Mouse (Mus musculus): ENCODE results near the gene Nipbl. TPM values are rescaled to one million over a fixed set of nuclear protein-coding genes. Genes with fewer than 3 reads are reported as not detected.
A peak's percentile ranks its signal among the peaks of the same experiment; 100 is the strongest.
"Not testable (repeated sequence)": the region's sequence is repeated elsewhere in the genome, so short reads cannot be mapped to it uniquely, and the experiment has no call there.

The Nipbl gene
- 10 to 100 TPM; 38.2 to 46.9 TPM for total RNA-seq (2021)
- long read RNA-seq, experiment 1, partial matches to known transcripts: 4 of 7 reads
- long read RNA-seq, experiment 1, other reads (novel, unspliced or antisense): 3 of 7 reads
- long read RNA-seq, experiment 2, partial matches to known transcripts: 6 of 7 reads
- long read RNA-seq, experiment 2, other reads (novel, unspliced or antisense): 1 of 7 reads

DNA sequence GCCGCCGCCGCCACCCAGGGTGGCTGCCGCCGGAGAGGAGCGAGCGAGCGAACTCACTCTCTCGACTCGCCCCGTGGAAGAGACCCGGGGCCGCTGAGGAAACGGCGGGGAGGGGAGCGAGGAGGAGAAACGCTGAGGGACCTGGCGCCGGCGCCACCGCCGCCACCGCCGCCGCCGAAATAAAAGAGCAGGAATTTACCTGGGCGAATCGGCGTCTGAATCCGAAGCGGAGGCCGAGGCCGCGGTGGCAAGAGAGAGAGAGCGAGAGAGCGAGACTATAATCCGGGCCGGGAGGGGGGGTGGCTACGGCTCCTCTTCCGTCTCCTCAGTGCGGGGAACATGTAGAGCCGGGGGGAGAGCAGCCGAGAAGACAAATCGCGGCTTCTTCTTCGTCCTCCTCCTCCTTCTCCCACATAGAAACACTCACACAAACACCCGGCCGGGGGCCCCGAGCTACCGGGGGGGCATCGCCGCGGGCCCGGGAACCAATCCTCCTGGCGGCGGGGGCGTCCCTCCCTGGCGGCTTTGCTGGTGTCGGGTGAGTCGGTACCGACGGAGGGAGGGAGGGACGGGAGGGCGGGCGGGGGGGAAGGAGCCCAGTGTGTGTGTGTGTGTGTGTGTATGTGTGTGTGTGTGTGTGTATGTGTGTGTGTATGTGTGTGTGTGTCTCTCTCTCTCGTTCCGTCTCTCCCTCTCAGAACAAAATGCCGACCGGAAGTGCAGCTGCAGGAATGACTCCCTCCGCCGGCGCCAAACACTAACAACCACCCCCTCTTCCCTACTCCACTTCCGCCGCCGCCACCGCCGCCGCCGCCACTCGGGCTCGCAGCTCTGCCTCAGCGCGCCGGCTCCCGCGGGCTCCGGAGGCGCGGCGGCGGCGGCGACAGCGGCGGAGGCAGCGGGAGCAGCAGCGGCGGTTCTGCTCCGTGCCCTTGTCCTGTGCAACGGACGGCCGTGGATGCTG is at the start of gene Nipbl:
Nipbl (minus strand) TSS at position 538 of the 964 bp plus-strand sequence.
- DNase-seq: peak; percentile 93

GRCm38 (mm10) chr15:8485261-8485660 is 41.0 kb upstream of the Nipbl start:
- DNase-seq: no peak

- no peak for DNase-seq
These were observed 24.8 kb upstream of the Nipbl start for GRCm38 (mm10) chr15:8469006-8469575.

GRCm38 (mm10) chr15:8463521-8463920 is 19.3 kb upstream of the Nipbl start:
- no peak for DNase-seq

DNA sequence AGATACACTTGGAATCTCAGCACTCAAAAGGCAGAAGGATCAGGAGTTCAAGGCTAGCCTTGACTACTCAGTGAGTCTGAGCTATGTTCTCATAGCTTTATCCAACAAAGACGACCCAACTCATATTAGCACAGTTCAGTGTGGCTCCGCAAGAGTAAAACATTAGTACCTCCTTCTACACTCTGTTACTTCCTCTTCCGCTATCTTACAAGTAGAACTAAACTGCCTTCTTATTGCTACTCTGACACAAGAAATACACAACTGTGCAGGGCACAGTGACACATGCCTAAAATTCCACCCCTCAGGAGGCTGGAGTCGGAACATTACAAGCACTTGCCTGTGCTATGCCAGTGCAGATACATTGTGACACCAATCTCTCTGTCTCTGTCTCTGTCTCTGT is 18.5 kb upstream of the Nipbl start:
- no peak for DNase-seq

DNA sequence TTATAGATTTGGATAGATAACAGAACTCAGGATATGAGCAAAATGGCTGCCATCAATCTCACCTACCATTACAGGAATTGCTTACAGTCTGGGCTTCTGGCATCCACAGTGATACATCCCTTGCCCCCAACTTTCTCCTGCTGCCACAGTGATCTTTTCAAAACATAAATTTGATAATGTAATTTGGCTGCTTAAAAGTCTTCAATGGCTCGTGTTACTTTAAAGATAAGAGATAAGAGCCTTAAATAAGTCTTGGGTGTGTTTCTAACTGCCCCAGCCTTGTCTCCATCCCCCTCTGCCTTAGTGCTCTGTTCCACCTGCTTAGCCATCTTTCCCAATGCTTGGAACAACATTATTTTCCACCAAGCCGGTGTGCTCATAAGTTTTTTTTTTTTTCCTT is 16.6 kb upstream of the Nipbl start:
- DNase-seq: no peak

GRCm38 (mm10) chr15:8459979-8460378 is 15.7 kb upstream of the Nipbl start:
- DNase-seq: no peak

DNA sequence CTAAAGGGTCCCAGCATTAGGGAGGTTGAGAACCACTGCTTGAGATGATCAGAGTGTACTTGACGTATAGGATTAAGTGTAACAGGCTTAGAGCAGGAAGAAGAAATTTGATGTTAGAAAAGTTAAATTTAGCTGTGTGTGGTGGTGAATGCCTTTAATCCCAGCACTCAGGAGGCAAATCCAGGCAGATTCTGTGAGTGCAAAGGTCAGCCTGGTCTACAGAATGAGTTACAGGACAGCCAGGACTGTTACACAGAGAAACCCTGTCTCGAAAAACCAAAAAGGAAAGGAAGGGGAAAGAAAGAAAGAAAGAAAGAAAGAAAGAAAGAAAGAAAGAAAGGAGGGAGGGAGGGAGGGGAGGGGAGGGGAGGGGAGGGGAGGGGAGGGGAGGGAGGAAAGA is 12.0 kb upstream of the Nipbl start:
- not testable (repeated sequence) for DNase-seq

- no peak for DNase-seq
These were observed 11.2 kb upstream of the Nipbl start for GRCm38 (mm10) chr15:8455486-8455885.

DNA sequence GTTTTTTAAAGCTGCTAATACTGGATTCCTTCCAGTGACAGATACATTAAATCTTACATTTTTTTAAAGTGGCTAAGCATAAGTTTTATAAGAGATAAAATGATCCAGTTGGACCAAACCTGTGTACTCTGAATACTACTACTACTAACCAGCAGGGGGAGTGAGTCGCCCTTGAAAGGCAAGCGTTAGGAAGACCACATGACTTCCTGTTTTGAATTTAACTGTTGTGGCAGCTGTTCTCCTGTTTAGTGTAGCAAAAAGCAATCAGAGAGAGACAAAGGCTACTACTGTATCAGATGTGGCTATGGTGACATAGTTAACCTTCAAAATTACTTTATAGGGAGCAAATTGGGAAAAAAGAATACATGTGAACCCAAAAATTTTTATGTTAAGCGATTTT is 6.8 kb upstream of the Nipbl start:
- DNase-seq: peak; percentile 46

DNA sequence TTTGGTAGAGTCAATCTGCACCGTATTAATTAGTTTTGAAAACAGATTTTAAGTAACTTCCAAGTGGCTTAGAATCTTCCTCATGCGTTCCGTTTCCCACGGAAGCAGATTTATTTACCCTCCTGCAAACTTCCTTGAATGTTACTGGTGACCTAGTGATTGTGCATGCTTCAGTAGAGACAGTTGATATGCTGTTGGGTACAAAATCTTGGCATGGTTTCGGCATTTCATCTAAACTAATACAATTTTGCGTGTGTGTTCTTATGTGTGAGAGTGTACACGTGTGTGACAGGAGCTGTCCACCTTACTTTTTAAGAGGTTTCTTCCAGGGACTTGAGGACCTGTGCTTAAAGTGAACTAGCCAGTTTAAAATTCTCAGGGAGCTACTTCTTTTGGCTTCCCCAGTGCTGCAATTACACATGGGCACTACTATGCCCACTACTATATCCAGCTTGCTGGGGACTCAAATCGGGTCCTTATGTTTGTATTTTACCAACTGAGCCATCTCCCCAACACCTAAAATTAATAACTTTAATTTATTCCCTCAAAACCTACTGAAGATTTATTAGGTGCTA is 3.0 kb upstream of the Nipbl start:
- no peak for DNase-seq

- DNase-seq: peak; percentile 43
These were observed 2.2 kb upstream of the Nipbl start for GRCm38 (mm10) chr15:8446435-8446834.

DNA sequence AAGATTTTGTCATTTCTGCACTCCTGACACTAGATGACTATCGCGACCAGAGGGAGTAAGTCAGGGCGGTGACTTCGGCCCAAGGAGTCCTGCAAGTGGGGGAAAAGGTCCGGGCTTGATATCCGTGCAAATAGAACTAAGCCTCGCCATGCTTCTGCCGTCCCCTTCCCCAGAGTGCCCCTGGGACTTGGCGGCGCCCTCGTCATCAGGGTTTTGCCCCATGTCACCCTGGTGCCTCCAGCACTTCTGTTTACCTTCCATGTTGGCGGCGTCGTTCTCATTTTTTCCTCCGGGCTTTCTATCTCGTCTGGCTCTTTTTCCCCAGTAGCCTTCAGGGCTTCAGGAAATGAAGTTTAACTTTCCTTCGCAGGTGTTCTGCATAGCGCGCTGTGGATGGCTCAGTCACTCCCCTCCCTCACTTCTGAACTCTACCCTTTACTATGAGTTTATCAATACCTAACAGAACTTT is 1.7 kb upstream of the Nipbl start:
- DNase-seq: peak; percentile 42

- DNase-seq: peak; percentile 87
These were observed 781 bp upstream of the Nipbl start for GRCm38 (mm10) chr15:8444890-8445597.

DNA sequence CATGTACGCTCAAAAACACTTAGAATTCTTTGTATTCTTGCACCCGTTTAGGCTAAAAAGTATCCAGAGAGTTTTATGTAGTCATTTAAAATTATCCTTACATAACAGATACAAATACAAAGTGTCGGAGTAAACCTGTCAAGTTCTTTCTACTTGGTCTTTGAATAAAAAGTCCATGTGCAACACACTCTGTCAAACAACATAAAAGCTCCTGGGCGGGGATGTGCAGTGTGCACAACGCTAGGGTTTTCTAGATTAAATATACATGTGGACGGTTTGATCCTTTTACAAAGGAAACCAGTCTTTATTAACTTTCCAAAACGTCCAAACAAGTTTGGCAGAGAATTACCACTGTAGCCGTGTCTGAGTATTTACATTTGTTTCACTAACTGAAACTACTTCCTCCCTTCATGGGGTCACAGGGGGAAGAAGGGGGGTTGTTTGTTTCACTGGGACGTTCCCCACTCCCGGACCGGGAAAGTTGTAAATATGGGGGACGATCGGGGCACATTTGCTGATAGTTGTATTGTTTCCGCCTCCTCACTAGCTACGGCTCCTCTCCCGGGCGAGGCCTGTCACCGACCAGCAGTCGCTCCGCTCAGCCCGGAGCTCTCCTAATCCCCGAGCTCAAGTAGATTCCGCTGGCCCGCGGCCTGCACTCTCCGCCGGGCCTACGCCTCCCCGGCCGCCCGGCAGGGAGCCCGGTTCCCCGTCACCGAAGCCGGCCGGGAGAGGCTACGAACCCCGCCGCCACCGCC is 916 bp downstream of the Nipbl start:
- peak; percentile 78 for DNase-seq

DNA sequence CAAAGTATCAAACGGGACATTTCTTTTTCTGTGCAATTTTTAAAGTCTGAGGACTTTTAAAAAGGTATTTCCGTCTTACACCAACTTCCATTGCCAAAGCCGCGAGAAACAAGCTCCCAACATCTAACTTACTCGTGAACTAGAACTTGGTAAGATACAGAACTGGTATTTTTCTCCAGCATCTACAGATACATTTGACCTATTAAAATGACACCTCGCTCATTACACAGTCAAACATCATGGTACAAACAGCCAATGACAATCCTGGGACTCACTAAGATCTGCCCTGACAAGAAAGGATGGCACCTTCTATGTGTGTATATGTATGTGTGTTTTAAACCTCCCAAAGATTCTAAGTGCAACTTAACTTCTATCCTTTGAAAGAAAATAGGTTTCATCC is 1.5 kb downstream of the Nipbl start:
- no peak for DNase-seq

DNA sequence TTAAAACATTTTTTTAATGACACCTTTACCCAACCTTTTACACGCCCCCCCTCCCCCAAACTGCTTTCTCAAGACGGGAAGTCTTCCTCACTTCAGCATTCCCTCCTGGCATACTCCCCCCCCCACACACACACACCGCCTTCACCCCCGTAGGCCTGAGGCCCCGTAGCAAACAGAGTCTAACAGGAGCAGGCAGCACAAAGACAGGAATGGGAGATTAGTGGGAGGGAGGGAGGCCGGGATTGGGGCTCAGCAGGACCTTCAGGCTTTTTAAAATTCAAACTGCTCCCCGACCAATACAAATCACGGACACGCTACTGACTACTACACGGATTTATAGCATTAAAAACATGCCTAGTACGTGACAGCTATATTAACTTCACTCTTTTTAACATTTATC is 2.1 kb downstream of the Nipbl start:
- peak; percentile 53 for DNase-seq

- DNase-seq: no peak
These were observed 10.9 kb downstream of the Nipbl start for GRCm38 (mm10) chr15:8433239-8433947.

DNA sequence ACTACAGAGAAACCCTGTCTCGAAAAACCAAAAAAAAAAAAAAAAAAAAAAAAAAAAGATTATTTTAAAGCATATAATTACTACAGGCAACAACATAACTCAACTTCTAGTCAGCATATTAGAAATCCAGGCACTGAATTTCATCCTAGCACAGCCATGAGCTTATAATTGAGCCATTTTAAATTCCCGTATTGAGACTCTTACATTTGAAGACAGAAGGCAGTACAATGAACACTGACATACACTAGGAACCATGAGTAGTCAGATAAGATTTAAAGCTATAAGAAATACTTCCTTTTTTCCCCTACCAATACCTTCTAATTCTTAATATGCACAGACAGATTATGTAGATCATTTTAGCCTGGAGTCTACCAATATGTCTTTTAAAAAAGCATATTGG is 11.7 kb downstream of the Nipbl start:
- no peak for DNase-seq

- DNase-seq: no peak
These were observed 14.8 kb downstream of the Nipbl start for GRCm38 (mm10) chr15:8429502-8429901.

DNA sequence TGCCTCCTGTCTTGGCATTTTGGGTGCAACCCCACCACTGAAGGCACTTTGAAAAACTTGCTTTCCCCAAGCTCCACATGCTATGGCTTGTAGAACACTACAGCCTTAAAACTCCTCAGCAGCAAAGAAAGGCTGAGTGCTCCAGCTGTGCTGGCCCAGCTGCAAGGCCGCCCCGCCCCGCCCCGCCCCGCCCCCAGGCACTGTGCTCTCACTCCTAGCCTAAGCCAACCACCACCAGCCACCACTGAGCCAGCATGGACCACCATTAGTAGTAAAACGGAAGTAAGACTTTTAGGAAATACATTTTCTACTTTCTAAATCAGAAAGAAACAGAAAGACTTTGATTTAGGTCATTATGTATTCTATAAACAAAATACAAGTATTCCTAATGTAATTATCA is 23.4 kb downstream of the Nipbl start:
- no peak for DNase-seq

All from adrenal gland, postnatal 10 days (tissue).